Mouse (Mus musculus): ENCODE measurements around the gene Tdrd6. TPM values are rescaled to one million over a fixed set of nuclear protein-coding genes. Genes with fewer than 3 reads are reported as not detected.

Tdrd6 gene
- polyA plus RNA-seq, 1 experiment, result 202 TPM

GRCm38 (mm10) chr17:43611586-43611985 is 18.5 kb downstream of the Tdrd6 start:
- Histone ChIP-seq H3K27ac (ENCODE audit: control insufficient read depth, insufficient read depth, low read depth, low read length) (no peak overlapping the region), H3K27me3 (ENCODE audit: control insufficient read depth, insufficient read depth, low read length) (no peaks in the 10 kb centered on the region), H3K4me1 (ENCODE audit: control insufficient read depth, insufficient read depth, low read length) (no peaks in the 10 kb centered on the region), H3K4me3 (ENCODE audit: control insufficient read depth, low read depth, low read length) (no peak overlapping the region), H3K36me3 (ENCODE audit: control insufficient read depth, insufficient read depth, low read length) (no peaks in the 10 kb centered on the region)
- TF ChIP-seq CTCF (IDR thresholded peaks at IDR 0.05; ENCODE audit: control insufficient read depth, insufficient read depth, insufficient replicate concordance, low read depth, low read length) (peak; percentile 12; the same call in 1 of the 2 replicates), POLR2A (IDR thresholded peaks at IDR 0.05; ENCODE audit: control insufficient read depth, low read depth, low read length) (no peak)

GRCm38 (mm10) chr17:43606704-43607103 is 23.4 kb downstream of the Tdrd6 start:
- Histone ChIP-seq H3K36me3 (ENCODE audit: control insufficient read depth, insufficient read depth, low read length) (no peaks in the 10 kb centered on the region), H3K27me3 (ENCODE audit: control insufficient read depth, insufficient read depth, low read length) (no peaks in the 10 kb centered on the region), H3K4me1 (ENCODE audit: control insufficient read depth, insufficient read depth, low read length) (no peaks in the 10 kb centered on the region), H3K4me3 (ENCODE audit: control insufficient read depth, low read depth, low read length) (no peak overlapping the region), H3K27ac (ENCODE audit: control insufficient read depth, insufficient read depth, low read depth, low read length) (no peak overlapping the region)
- peak; percentile 88; the same call in 1 of the 2 replicates for TF ChIP-seq CTCF (IDR thresholded peaks at IDR 0.05; ENCODE audit: control insufficient read depth, insufficient read depth, insufficient replicate concordance, low read depth, low read length)
- TF ChIP-seq POLR2A (IDR thresholded peaks at IDR 0.05; ENCODE audit: control insufficient read depth, low read depth, low read length), result no peak

DNA sequence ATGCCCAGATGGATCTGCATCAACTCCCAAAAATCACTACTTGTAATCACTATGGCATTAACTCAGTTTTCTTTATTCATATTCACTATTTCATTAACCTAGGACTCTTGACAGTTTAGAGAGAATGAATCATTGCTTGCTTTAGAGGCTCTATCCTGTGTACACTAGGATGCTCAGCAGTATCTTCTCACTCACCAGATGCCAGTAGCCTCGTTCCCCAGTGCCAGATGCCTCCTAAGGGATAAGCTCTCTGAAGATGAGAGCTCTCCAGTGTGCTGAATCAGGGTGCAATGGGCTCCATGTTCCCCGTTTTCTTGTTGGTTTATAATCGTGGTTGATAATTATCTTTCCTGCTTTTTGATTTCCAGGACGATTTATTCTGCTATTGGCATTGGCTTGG is 31.4 kb downstream of the Tdrd6 start:
- Histone ChIP-seq H3K4me1 (ENCODE audit: control insufficient read depth, insufficient read depth, low read length) (no peaks in the 10 kb centered on the region), H3K27me3 (ENCODE audit: control insufficient read depth, insufficient read depth, low read length) (no peaks in the 10 kb centered on the region), H3K4me3 (ENCODE audit: control insufficient read depth, low read depth, low read length) (no peak overlapping the region), H3K27ac (ENCODE audit: control insufficient read depth, insufficient read depth, low read depth, low read length) (no peak overlapping the region), H3K36me3 (ENCODE audit: control insufficient read depth, insufficient read depth, low read length) (no peaks in the 10 kb centered on the region)
- no peak for TF ChIP-seq CTCF (IDR thresholded peaks at IDR 0.05; ENCODE audit: control insufficient read depth, insufficient read depth, insufficient replicate concordance, low read depth, low read length)
- no peak for TF ChIP-seq POLR2A (IDR thresholded peaks at IDR 0.05; ENCODE audit: control insufficient read depth, low read depth, low read length)

GRCm38 (mm10) chr17:43597742-43598141 is 32.4 kb downstream of the Tdrd6 start:
- no peaks in the 10 kb centered on the region for H3K4me1 ChIP-seq (ENCODE audit: control insufficient read depth, insufficient read depth, low read length)
- H3K27me3 ChIP-seq (ENCODE audit: control insufficient read depth, insufficient read depth, low read length), result no peaks in the 10 kb centered on the region
- no peaks in the 10 kb centered on the region for H3K36me3 ChIP-seq (ENCODE audit: control insufficient read depth, insufficient read depth, low read length)
- H3K4me3 ChIP-seq (ENCODE audit: control insufficient read depth, low read depth, low read length), result no peak overlapping the region
- no peak overlapping the region for H3K27ac ChIP-seq (ENCODE audit: control insufficient read depth, insufficient read depth, low read depth, low read length)
- TF ChIP-seq CTCF (IDR thresholded peaks at IDR 0.05; ENCODE audit: control insufficient read depth, insufficient read depth, insufficient replicate concordance, low read depth, low read length) (peak; percentile 66; the same call in 1 of the 2 replicates), POLR2A (IDR thresholded peaks at IDR 0.05; ENCODE audit: control insufficient read depth, low read depth, low read length) (no peak)

DNA sequence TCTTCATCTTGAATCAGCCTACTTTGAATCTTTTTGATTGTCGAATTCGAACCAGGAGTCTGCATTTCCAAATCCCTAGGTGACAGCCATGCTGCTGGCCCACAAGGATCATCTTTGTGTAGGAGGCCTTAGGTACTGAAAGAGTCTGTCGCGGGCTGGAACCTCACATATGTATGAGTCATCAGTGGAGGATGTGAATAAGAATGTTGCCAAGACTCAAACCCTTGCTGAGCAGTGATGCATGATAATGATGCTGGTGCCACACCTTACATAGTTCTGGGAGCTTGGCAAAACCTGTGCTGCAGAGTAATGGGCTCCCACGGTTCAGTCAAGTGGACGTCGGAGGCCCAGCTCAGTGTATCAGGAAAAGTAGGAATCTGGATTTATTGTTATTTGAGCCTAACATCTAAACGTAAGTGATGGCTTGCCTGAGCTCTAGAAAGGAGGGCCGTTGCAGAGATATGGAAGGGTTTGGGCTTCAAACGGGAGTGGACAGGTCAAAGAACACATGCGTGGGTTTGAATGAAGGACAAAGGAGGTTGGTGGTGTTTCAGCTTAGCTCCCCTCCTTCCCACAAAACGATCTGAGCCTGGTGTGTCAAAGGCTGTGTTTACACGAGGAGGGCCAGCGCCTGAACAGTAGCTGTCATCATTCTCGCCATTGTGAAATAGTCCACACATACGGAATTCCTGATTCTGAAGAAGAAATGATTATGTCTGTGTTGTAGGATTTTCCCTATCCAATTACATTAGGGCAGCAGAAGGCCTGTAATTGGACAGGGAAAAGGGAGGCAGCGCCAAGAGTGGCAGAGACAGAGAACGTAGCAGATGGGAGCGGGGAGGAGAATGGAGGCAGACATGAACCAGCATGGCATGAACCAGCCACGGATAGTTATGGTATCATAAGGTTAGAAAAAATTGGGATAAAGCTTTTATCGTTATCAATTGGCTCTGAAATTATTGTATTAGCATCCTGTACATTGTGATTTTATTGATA is 37.5 kb downstream of the Tdrd6 start:
- TF ChIP-seq POLR2A (IDR thresholded peaks at IDR 0.05; ENCODE audit: control insufficient read depth, low read depth, low read length), result no peak
- TF ChIP-seq CTCF (IDR thresholded peaks at IDR 0.05; ENCODE audit: control insufficient read depth, insufficient read depth, insufficient replicate concordance, low read depth, low read length), result no peak

GRCm38 (mm10) chr17:43590531-43590930 is 39.6 kb downstream of the Tdrd6 start:
- peak overlapping the region; percentile 72 for H3K4me3 ChIP-seq (ENCODE audit: control insufficient read depth, low read depth, low read length)
- H3K4me1 ChIP-seq (ENCODE audit: control insufficient read depth, insufficient read depth, low read length), result 0 out of 2 replicates have a peak, but pooled peaks cover 2% of the 10 kb centered on the region
- no peaks in the 10 kb centered on the region for H3K36me3 ChIP-seq (ENCODE audit: control insufficient read depth, insufficient read depth, low read length)
- TF ChIP-seq POLR2A (IDR thresholded peaks at IDR 0.05; ENCODE audit: control insufficient read depth, low read depth, low read length) (no peak), CTCF (IDR thresholded peaks at IDR 0.05; ENCODE audit: control insufficient read depth, insufficient read depth, insufficient replicate concordance, low read depth, low read length) (no peak)
- H3K27me3 ChIP-seq (ENCODE audit: control insufficient read depth, insufficient read depth, low read length), result no peaks in the 10 kb centered on the region
- H3K27ac ChIP-seq (ENCODE audit: control insufficient read depth, insufficient read depth, low read depth, low read length), result no peak overlapping the region

More for the DNA sequence above, 37.5 kb downstream of the Tdrd6 start:
- H3K27ac ChIP-seq (ENCODE audit: control insufficient read depth, insufficient read depth, low read depth, low read length), result no peak overlapping the region
- H3K36me3 ChIP-seq (ENCODE audit: control insufficient read depth, insufficient read depth, low read length), result no peaks in the 10 kb centered on the region
- H3K4me1 ChIP-seq (ENCODE audit: control insufficient read depth, insufficient read depth, low read length), result no peaks in the 10 kb centered on the region
- H3K4me3 ChIP-seq (ENCODE audit: control insufficient read depth, low read depth, low read length), result peak overlapping the region; percentile 85
- no peaks in the 10 kb centered on the region for H3K27me3 ChIP-seq (ENCODE audit: control insufficient read depth, insufficient read depth, low read length)

DNA sequence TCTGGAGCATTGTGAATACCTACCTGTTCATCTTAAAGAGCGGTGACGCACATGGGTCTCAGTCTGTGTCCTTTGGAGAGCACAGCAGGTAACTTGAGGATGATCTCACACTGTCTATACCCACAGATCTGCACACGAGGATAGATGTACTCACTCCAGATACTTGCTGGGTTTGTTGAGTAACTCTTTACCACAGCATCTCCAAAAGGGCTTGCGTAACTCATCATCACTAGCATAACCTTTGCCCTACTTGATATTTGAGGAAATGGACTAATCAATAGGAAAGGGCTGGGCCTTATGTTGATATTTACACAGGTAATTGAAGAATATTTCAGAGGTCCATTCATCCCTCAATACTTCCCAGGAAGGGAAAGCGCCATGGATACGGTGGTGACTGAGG is 40.3 kb downstream of the Tdrd6 start:
- no peaks in the 10 kb centered on the region for H3K27me3 ChIP-seq (ENCODE audit: control insufficient read depth, insufficient read depth, low read length)
- H3K4me3 ChIP-seq (ENCODE audit: control insufficient read depth, low read depth, low read length), result peak overlapping the region; percentile 73
- no peak for TF ChIP-seq POLR2A (IDR thresholded peaks at IDR 0.05; ENCODE audit: control insufficient read depth, low read depth, low read length)
- TF ChIP-seq CTCF (IDR thresholded peaks at IDR 0.05; ENCODE audit: control insufficient read depth, insufficient read depth, insufficient replicate concordance, low read depth, low read length), result no peak

More for the DNA sequence above, 40.3 kb downstream of the Tdrd6 start:
- Histone ChIP-seq H3K4me1 (ENCODE audit: control insufficient read depth, insufficient read depth, low read length) (peaks cover 4% of the 10 kb centered on the region), H3K36me3 (ENCODE audit: control insufficient read depth, insufficient read depth, low read length) (no peaks in the 10 kb centered on the region), H3K27ac (ENCODE audit: control insufficient read depth, insufficient read depth, low read depth, low read length) (no peak overlapping the region)

Measured in testis, adult 2 months (tissue).